Mouse (Mus musculus): ENCODE results near the gene Mdm1.

GRCm38 (mm10) chr10:118097898-118098297 lies 43.7 kb upstream of the Mdm1 start:
- no peak for TF ChIP-seq POLR2A (IDR thresholded peaks at IDR 0.05; ENCODE audit: control insufficient read depth, extremely low read depth, insufficient read depth, low read length, poor library complexity)
- TF ChIP-seq CTCF (IDR thresholded peaks at IDR 0.05; ENCODE audit: borderline replicate concordance, control insufficient read depth, extremely low read depth, insufficient read depth, low read length, poor library complexity) = no peak

Measured in thymus, adult 2 months (tissue).